Mouse (Mus musculus) thymus, postnatal 4 days (tissue): ENCODE data around the gene H2afz.
"Not testable (repeated sequence)": the region's sequence is repeated elsewhere in the genome, so short reads cannot be mapped to it uniquely, and the experiment has no call there.

Experiments used
- DNase-seq: peaks from one replicate; pipeline ENCODE4 v3.0.0; 2021

Gene H2afz

GRCm38 (mm10) chr3:137864988-137865982, 998 bp downstream of the H2afz start:
- peak; percentile 96 for DNase-seq

DNA sequence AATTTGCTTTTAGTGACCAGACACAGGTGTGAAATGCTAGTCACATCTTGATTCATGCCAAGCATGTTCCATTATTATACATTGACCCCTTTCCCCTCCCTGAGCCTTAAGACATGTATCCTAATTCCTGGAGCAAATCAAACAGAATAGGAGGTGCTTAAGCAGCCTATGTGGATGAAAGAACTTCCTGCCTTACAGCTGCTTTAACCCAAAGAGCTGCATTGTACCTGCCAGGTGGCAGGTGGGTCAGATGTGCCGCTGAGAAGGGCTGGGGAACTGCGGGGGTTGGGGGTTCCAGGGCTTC, 2.8 kb downstream of the H2afz start:
- DNase-seq = no peak

DNA sequence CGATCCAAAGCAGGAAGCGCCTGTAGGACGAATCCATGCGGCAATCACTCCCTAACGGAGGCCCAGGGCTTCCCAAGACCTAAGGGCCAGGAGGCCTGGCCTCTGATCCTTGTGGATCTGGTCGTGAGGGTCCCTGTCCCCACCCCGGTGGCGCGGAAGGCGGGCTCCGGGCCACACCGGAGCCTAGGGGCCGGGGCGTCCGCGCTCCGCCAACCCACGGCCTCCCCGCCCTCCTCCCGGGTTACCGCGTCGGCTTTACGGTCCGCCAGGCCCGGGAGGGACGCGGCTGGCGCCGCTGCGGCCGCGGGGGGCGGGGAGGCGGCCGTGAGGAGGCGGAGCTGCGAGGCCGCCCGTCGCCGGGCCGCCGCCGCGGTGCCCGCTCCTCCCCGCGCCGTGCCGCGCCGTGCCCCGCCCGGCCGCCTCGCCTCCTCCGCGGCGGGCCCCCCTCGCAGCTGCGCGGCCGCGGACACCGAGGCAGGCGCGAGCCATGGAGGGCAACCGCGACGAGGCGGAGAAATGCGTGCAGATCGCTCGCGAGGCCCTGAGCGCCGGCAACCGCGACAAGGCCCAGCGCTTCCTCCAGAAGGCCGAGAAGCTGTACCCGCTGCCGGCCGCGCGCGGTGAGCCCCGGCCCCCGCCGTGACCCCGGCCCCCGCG, 3.3 kb downstream of the H2afz start, which contains the start of gene Dnajb14:
Dnajb14 (plus strand) TSS at position 239 of the 657 bp plus-strand sequence.
- peak; percentile 71 for DNase-seq

- no peak for DNase-seq
These were observed 4.0 kb downstream of the H2afz start for GRCm38 (mm10) chr3:137868094-137868913.

GRCm38 (mm10) chr3:137869395-137869794, 5.1 kb downstream of the H2afz start:
- DNase-seq = no peak

GRCm38 (mm10) chr3:137879313-137879712, 15.0 kb downstream of the H2afz start:
- no peak for DNase-seq

DNA sequence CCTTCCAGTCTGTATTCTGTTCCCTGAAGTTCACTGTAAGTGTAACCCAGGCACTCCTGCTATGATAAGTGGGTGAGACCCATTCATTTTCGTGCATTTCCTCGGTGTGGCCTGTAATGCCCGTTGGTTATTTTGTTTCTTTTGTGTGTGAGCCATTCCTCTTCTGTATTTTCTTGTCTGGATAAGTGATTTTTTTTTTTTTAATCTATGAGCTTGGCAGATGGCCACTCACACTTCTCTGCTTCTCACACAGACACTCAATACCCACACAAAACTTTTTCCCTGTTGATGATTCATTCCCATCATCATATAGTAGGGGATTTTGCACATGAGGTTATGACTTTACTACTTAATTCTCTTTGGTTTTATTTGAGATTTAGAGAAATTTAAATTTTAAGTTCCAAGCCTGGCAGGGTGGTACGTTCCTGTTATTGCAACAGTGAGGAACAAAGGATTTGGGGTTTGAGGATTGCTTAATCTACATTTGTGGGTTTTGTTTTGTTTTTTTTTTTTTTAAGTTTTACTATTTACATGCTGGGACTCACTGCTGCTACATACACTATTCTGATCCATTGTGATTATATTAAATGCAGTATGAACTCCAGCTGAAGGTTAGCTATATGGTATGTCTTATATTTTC, 15.9 kb downstream of the H2afz start:
- DNase-seq = no peak

GRCm38 (mm10) chr3:137881093-137881492, 16.8 kb downstream of the H2afz start:
- DNase-seq = no peak

DNA sequence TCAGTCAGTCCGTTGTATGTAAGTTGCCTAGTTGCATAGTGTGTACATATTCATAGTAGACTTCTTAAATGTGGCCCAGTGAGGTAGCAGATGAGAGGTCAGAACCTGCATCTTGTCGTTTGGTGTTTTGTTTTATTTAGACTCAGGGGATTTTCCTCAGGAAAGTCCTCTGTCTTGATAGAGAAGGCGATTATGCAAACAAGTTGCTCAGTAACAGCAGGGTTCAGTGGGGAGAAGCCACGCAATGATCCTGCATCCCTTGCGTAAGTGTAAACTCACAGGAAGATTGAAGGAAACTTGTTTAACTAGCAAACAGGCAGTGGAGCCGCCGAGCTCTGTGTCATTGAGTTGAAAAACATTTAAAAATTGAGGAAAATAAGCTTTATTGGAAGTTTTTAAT, 23.7 kb downstream of the H2afz start:
- DNase-seq = no peak

DNA sequence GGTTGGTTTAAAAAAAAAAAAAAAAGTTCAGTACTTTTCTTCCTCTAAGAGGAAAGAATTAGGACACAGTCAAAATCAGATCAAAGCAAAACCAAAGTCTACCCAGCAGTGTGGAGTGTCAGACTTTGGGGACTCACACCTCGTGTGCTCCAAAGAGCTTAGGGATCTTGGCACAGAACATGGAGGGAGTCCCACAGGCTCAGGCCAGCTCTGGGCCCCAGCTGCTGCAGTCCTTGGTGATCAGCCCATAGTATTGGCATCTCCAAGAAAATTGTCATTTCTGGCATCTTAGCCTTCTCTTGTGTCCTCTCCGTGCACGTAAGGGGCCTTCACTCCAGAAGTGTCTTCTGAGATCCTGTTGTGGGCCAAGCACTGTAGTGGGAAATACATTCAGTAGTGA, 26.8 kb downstream of the H2afz start:
- no peak for DNase-seq

DNA sequence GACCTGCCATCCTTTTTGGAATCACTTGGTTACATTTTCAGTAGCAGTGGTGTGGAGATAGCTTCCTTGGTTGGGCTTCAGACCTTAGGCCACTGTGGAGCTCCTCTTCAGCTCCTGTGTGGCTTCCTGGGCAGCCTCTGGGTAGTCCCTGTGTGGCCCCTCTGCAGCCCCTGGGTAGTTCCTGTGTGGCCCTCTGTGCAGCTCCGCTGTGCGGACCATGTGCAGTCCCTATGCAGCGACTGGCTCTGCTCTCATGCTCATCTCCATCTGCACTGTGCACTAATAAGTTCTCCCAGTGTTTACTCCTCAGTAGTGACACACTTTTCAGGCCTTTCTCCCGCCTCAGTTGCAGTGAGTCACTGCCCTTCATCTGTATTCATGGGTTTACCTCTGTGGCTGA, 27.8 kb downstream of the H2afz start:
- DNase-seq = no peak

- DNase-seq = no peak
These were observed 29.5 kb downstream of the H2afz start for GRCm38 (mm10) chr3:137893789-137894188.

DNA sequence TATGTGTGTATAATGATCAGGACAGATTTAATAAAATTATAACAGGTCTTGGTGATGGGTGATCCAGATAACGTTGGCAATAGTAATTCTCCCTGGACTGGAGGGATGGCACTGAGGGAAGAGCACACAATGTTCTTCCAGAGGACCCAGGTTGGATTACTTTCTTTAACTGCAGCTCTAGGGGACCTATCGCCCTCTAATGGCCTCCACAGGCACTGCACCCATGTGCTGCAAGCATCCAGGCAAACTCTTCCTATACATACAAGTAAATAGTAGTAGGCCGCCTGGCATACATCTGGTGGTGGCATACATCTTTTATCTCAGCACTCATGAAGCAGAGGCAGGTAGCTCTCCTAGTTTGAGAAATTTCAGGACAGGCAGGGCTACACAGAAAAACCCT, 30.9 kb downstream of the H2afz start:
- peak; percentile 40 for DNase-seq

DNA sequence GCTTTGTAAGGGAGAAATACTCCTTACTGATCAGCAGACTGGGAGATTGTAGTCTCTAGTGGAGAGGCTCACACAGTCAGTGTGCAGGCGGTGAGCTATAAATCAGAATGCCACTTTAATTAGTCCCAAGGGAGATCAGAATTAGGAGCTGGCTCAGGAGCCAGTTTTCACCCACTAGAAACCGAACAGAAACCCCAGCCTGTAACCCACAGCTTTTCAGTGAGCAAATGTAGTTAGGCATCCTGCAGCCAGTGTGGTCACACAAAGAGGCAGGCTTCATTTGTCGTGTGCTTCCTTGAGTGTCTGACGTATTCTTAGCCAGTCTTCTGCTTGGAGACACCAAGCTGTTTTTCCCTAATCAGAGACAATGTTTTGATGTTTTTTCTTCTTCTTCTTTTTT, 32.1 kb downstream of the H2afz start:
- no peak for DNase-seq

DNA sequence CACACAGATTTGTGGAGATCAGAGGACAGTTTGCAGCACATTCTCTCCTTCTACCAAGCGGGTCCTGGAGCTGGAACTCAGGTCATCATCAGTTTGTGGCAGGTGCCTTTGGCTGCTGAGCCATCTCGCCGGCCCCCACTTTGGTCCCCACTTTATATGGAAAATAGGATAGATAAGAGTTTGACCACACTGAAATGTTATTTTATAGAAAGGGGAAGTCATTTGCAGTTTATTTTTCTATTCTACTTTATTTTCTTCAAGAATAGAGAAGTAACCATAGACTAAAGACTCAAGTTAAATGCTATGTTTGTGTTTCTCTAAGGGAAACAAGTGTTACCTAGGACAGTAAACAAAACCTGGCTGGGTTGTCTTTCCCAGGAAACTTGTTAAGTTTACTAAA, 32.6 kb downstream of the H2afz start:
- no peak for DNase-seq

DNA sequence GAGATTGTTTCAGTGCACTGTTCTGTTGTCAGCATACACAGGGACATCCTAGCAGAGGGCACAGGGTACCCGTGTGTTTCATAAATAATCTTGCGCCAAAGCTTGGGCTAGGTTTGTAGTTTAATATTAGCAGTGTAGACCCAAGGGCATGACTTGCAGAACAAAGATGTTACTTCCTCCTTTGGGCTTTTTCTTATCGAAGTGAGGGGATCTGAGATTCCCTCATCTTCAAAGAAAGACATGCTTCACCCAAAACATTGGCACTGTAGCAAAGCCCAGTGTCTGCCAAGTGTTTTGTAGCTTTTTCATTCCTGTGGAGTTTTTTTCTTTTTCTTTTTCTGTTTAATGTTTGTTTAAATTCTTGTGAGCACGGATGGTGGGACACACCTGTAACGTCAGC, 33.4 kb downstream of the H2afz start:
- DNase-seq = no peak

DNA sequence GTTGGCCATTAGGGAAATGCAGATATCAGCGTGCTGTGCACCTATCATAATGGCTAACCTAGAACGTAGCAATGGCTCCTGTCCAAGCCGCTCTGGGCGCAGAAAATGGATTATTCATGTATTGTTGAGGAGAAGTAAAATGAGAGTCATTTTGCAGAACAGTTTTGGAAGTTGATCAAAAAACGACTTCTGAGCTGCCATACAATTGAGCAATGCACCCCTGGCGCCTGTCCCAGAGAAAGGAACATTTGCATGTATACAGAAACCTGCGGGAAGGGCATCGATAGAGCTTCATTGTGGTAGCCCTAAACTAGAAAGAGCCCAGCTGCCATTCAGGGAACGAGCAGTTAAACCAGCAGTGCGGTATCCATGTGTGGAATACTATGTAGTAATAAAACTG, 35.9 kb downstream of the H2afz start:
- DNase-seq = no peak

DNA sequence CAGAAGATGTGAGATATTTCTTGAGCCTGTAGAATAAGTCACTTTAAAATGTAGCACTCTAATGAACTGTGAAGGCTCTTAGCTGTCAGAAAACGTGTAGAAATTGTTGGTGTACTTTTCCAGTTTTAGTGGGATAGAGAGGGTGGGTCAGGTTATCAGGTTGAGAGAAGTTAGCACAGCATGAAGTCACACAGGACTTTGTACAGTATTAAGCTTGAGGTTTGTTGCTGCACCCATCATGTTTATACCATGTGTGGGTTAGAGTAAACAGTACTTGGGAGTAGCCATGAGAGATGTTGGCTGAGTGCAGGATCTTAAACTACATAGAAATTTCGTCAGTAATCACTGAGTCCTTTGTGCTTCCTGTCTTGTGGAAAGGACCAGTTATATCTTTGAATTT, 48.8 kb downstream of the H2afz start:
- DNase-seq = no peak

DNA sequence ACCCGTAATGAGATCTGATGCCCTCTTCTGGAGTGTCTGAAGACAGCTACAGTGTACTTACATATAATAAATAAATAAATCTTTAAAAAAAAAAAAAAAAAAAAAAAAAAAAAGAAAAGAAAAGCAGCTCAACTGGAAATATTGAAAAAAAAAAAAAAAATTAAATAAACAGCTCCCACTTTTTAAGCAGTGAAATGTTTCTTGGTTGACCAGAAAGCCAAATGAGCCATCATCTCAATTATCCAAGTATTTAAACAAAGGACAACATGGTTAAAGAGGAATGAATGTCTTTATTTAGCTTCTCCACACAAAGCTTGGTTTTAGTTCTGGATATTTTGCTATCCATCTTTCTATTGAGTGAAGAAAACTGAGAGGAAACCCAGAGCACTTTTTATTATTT, 50.3 kb downstream of the H2afz start:
- not testable (repeated sequence) for DNase-seq
